ENCODE assay signal across 25 mouse cellular contexts in the genomic region with DNA sequence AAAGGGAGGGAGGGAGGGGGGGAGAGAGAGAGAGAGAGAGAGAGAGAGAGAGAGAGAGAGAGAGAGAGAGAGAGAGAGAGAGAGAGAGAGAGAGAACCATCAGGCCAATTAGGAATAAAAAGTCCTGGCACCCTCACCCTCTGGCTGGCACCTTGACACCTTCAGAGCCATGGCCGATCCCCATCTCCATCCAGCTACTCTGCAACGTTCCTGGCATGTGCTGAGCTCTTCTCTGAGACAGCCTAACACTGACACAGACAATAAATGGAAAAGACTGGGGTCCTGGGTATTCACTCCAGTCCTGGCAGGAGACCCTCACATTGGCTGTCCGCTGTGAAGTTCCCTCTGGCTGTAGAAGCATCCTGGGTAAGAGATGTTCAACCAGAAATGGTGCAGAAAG.
"Had no signal": no experiment of that assay in that cellular context is flagged by ENCODE, and none has a peak within 500 bp of the region (broad histone marks: within the 10 kb centered on the region; RNA-seq: fewer than 3 reads in every experiment).

No protein-coding gene starts in this region.

- H3K9ac ChIP-seq: heart, embryonic 12.5 days; hindbrain, embryonic 12.5 days; hindbrain, embryonic 14.5 days; limb, embryonic 12.5 days; liver, embryonic 13.5 days; liver, embryonic 15.5 days; liver, postnatal 0 days had no signal

- H3K4me3 ChIP-seq: gastrocnemius, adult 2 months; heart, embryonic 10.5 days; heart, embryonic 12.5 days; hindbrain, embryonic 10.5 days; hindbrain, embryonic 12.5 days; layer of hippocampus, adult 2 months; left cerebral cortex, adult 2 months; limb, embryonic 10.5 days; limb, embryonic 12.5 days; liver, embryonic 13.5 days; liver, embryonic 15.5 days had no signal

- H3K9me3 ChIP-seq: heart, embryonic 10.5 days; heart, embryonic 12.5 days; hindbrain, embryonic 10.5 days; hindbrain, embryonic 12.5 days; limb, embryonic 10.5 days; limb, embryonic 12.5 days; liver, embryonic 13.5 days; liver, embryonic 15.5 days had no signal

- ATAC-seq: hindbrain, embryonic 16.5 days; inflammation-experienced regulatory T-cells, adult 6 months; intestine, postnatal 0 days; liver, postnatal 0 days had no signal

- DNase-seq: gastrocnemius, adult 2 months; gastrocnemius, postnatal 10 days; gastrocnemius, postnatal 25 days; heart, postnatal 10 days; heart, postnatal 4 days; kidney, adult 18-20 months; kidney, adult 8-10 months; kidney, postnatal 10 days; kidney, postnatal 25 days; kidney, postnatal 4 days; liver, embryonic 13.5 days; liver, postnatal 0 days had no signal

- H3K4me2 ChIP-seq: heart, embryonic 12.5 days; hindbrain, embryonic 12.5 days; hindbrain, embryonic 14.5 days; limb, embryonic 12.5 days; liver, embryonic 13.5 days; liver, embryonic 15.5 days had no signal

- H3K4me1 ChIP-seq: heart, embryonic 10.5 days; heart, embryonic 12.5 days; hindbrain, embryonic 10.5 days; hindbrain, embryonic 12.5 days; limb, embryonic 10.5 days; liver, embryonic 13.5 days; liver, embryonic 15.5 days had no signal

- H3K36me3 ChIP-seq: heart, embryonic 10.5 days; heart, embryonic 12.5 days; hindbrain, embryonic 10.5 days; hindbrain, embryonic 12.5 days; limb, embryonic 10.5 days; limb, embryonic 12.5 days; liver, embryonic 13.5 days; liver, embryonic 15.5 days had no signal

- H3K27ac ChIP-seq: gastrocnemius, adult 2 months; heart, embryonic 10.5 days; hindbrain, embryonic 10.5 days; hindbrain, embryonic 12.5 days; hindbrain, embryonic 14.5 days; layer of hippocampus, adult 2 months; left cerebral cortex, adult 2 months; limb, embryonic 10.5 days; limb, embryonic 12.5 days; liver, embryonic 13.5 days; liver, embryonic 15.5 days had no signal

- H3K27me3 ChIP-seq: hindbrain, embryonic 12.5 days; limb, embryonic 12.5 days; liver, embryonic 13.5 days; liver, embryonic 15.5 days had no signal
